In genomic region chr8:91518085-91518484, GRCm38 (mm10) we compare ENCODE assay signal across 16 mouse cellular contexts.
"Had no signal": no experiment of that assay in that cellular context is flagged by ENCODE, and none has a peak within 500 bp of the region (broad histone marks: within the 10 kb centered on the region; RNA-seq: fewer than 3 reads in every experiment).

No protein-coding gene starts in this region.

- H3K27ac ChIP-seq: limb, embryonic 13.5 days; liver, embryonic 14.5 days; lung, embryonic 15.5 days; macrophage had no signal

- H3K9ac ChIP-seq: limb, embryonic 13.5 days; liver, embryonic 14.5 days; lung, embryonic 15.5 days had no signal

- H3K27me3 ChIP-seq: lung, embryonic 15.5 days had no signal

- H3K9me3 ChIP-seq: limb, embryonic 13.5 days; lung, embryonic 15.5 days had no signal

- H3K4me3 ChIP-seq: limb, embryonic 13.5 days; lung, embryonic 15.5 days had no signal

- DNase-seq: kidney, adult 18-20 months; kidney, postnatal 14 days; layer of hippocampus, adult 9-11 months; layer of hippocampus, postnatal 36 days; left cerebral cortex, postnatal 4 days; lung, postnatal 14 days; right cerebral cortex, adult 18-20 months; right cerebral cortex, postnatal 25 days; thymus, postnatal 4 days had no signal

- H3K36me3 ChIP-seq: lung, embryonic 15.5 days had no signal

- ATAC-seq: hindbrain, embryonic 16.5 days; midbrain, embryonic 16.5 days had no signal

- H3K4me2 ChIP-seq: limb, embryonic 13.5 days; lung, embryonic 15.5 days; midbrain, embryonic 11.5 days had no signal
